In genomic region chr12:117458132-117459070, GRCm38 (mm10) we compare ENCODE assay signal across 11 mouse cellular contexts. TPM values are rescaled to one million over a fixed set of nuclear protein-coding genes. Genes with fewer than 3 reads are reported as not detected.
DNase-seq lines count a peak whose midpoint lies in the region; ATAC-seq lines count a peak whose summit lies in the region.
"Had no signal": no experiment of that assay in that cellular context is flagged by ENCODE, and none has a peak within 500 bp of the region (broad histone marks: within the 10 kb centered on the region; RNA-seq: fewer than 3 reads in every experiment).

No protein-coding gene starts in this region.

- H3K27me3 ChIP-seq in lung, embryonic 16.5 days (ENCODE audit: control insufficient read depth, insufficient read depth, low read depth, low read length) = no peaks in the 10 kb centered on the region
- H3K27me3 ChIP-seq in hindbrain, embryonic 12.5 days = no peaks in the 10 kb centered on the region
- H3K27me3 ChIP-seq in intestine, embryonic 15.5 days (replicated peaks) = no peaks in the 10 kb centered on the region

- 8% methylated on average over 9 of the region's 9 CpGs for WGBS in lung, embryonic 16.5 days
- 44% methylated on average over 9 of the region's 9 CpGs for WGBS in hindbrain, embryonic 12.5 days
- 32% methylated on average over 9 of the region's 9 CpGs for WGBS in intestine, embryonic 15.5 days

- DNase-seq in adrenal gland, postnatal 10 days = peak; percentile 39
- DNase-seq in gonadal fat pad, adult 2 months (ENCODE audit: low read depth) = peak; percentile 20
- peak; percentile 47 for DNase-seq in kidney, adult 18-20 months
- DNase-seq in gastrocnemius, postnatal 25 days = no peak
- DNase-seq: cerebellum, adult 18-20 months; gastrocnemius, adult 2 months; left cerebral cortex, postnatal 4 days had no signal

- H3K4me1 ChIP-seq in lung, embryonic 16.5 days (replicated peaks; ENCODE audit: control insufficient read depth, insufficient read depth, low read length) = peaks cover 9% of the 10 kb centered on the region
- H3K4me1 ChIP-seq in hindbrain, embryonic 12.5 days = no peaks in the 10 kb centered on the region
- no peaks in the 10 kb centered on the region; the same call in 1 of the 2 replicates for H3K4me1 ChIP-seq in intestine, embryonic 15.5 days (replicated peaks)

- peak; percentile 91 for ATAC-seq in lung, embryonic 16.5 days (ENCODE audit: low read depth)
- no peak for ATAC-seq in hindbrain, embryonic 12.5 days (ENCODE audit: low FRiP score)
- no peak for ATAC-seq in intestine, embryonic 15.5 days
- ATAC-seq: hindbrain, postnatal 0 days had no signal

- H3K36me3 ChIP-seq in lung, embryonic 16.5 days (ENCODE audit: control insufficient read depth, insufficient read depth, low read length) = no peaks in the 10 kb centered on the region
- H3K36me3 ChIP-seq in hindbrain, embryonic 12.5 days = no peaks in the 10 kb centered on the region
- no peaks in the 10 kb centered on the region for H3K36me3 ChIP-seq in intestine, embryonic 15.5 days

- peak overlapping the region; percentile 33 for H3K27ac ChIP-seq in lung, embryonic 16.5 days (ENCODE audit: low read length)
- H3K27ac ChIP-seq in hindbrain, embryonic 12.5 days = no peak overlapping the region
- H3K27ac ChIP-seq in intestine, embryonic 15.5 days = no peak overlapping the region
- H3K27ac ChIP-seq: gastrocnemius, adult 2 months; hindbrain, postnatal 0 days had no signal

- H3K9me3 ChIP-seq in lung, embryonic 16.5 days (ENCODE audit: control insufficient read depth, low read length) = no peaks in the 10 kb centered on the region
- H3K9me3 ChIP-seq in hindbrain, embryonic 12.5 days (replicated peaks) = no peaks in the 10 kb centered on the region
- H3K9me3 ChIP-seq in intestine, embryonic 15.5 days = no peaks in the 10 kb centered on the region

- H3K4me3 ChIP-seq in lung, embryonic 16.5 days (ENCODE audit: low read length) = no peak overlapping the region
- H3K4me3 ChIP-seq in hindbrain, embryonic 12.5 days = no peak overlapping the region
- H3K4me3 ChIP-seq in intestine, embryonic 15.5 days (replicated peaks) = no peak overlapping the region
- H3K4me3 ChIP-seq: gastrocnemius, adult 2 months had no signal

- no peak overlapping the region for H3K4me2 ChIP-seq in lung, embryonic 16.5 days (ENCODE audit: low read depth, low read length)
- no peak overlapping the region for H3K4me2 ChIP-seq in hindbrain, embryonic 12.5 days (replicated peaks)
- H3K4me2 ChIP-seq in intestine, embryonic 15.5 days (replicated peaks) = no peak overlapping the region

- no peak overlapping the region for H3K9ac ChIP-seq in lung, embryonic 16.5 days (ENCODE audit: low read length)
- H3K9ac ChIP-seq in hindbrain, embryonic 12.5 days = no peak overlapping the region
- no peak overlapping the region for H3K9ac ChIP-seq in intestine, embryonic 15.5 days

RNA-seq across cellular contexts. Expression of gene Rapgef5, which starts 57.9 kb away (rescaled TPM):
- 10 to 100 TPM; 38.4 to 39.5 TPM for total RNA-seq in adrenal gland, postnatal 10 days (2021)
- polyA plus RNA-seq in gonadal fat pad, adult 2 months (2012; rRNA removed) = 9.6 and 11.5 TPM in 2 replicates
- 25.8 and 25.9 TPM in 2 replicates for polyA plus RNA-seq in lung, embryonic 16.5 days (2015; fragmentation: Nextera tagmentation; extraction: Ambion mirVana)
- total RNA-seq in gastrocnemius, postnatal 25 days (2021) = 1 to 10 TPM; 5.0 to 6.5 TPM
- polyA plus RNA-seq in hindbrain, embryonic 12.5 days (2016; fragmentation: Nextera tagmentation; extraction: Ambion mirVana) = 41.1 and 44.7 TPM in 2 replicates
- 9.8 and 10.2 TPM in 2 replicates for polyA plus RNA-seq in intestine, embryonic 15.5 days (2015; fragmentation: Nextera tagmentation; extraction: Ambion mirVana)
